Mouse (Mus musculus) neural tube, embryonic 14.5 days (tissue): ENCODE data around the gene Cdh23. TPM values are rescaled to one million over a fixed set of nuclear protein-coding genes. Genes with fewer than 3 reads are reported as not detected.

ENCODE experiments used
- ATAC-seq: fragments of 200-750 bp; cut with Nextera tagmentation; 2 replicates; pipeline ENCODE4 v1.8.0; 2017; ENCODE audit warnings: low read depth, mild to moderate bottlenecking, moderate TSS enrichment, moderate library complexity
- H3K27ac ChIP-seq: fragments of 300-500 bp; sonication (generic); 2 replicates; pipeline ENCODE4 v1.5.1; 2014; ENCODE audit warnings: low read depth, mild to moderate bottlenecking, control low read depth, low read length, moderate library complexity, mixed read lengths
- H3K27me3 ChIP-seq: fragments of 300-500 bp; sonication (generic); 2 replicates; pipeline ENCODE4 v1.6.1; 2014; ENCODE audit warnings: low read length; ENCODE audit not compliant: control insufficient read depth, insufficient read depth
- H3K36me3 ChIP-seq: fragments of 300-500 bp; sonication (generic); 2 replicates; pipeline ENCODE4 v1.6.1; 2014; ENCODE audit warnings: low read length, mixed read lengths; ENCODE audit not compliant: control insufficient read depth, insufficient read depth
- H3K4me1 ChIP-seq: fragments of 300-500 bp; sonication (generic); 2 replicates; pipeline ENCODE4 v1.6.1; 2014; ENCODE audit warnings: low read length; ENCODE audit not compliant: control insufficient read depth, insufficient read depth
- H3K4me2 ChIP-seq: fragments of 300-500 bp; sonication (generic); 2 replicates; pipeline ENCODE4 v1.6.1; 2014; ENCODE audit warnings: mild to moderate bottlenecking, low read depth, low read length, control low read depth
- H3K4me3 ChIP-seq: fragments of 300-500 bp; sonication (generic); 2 replicates; pipeline ENCODE4 v1.5.1; 2014; ENCODE audit warnings: low read depth, low read length, control low read depth, mixed read lengths
- H3K9ac ChIP-seq: fragments of 300-500 bp; sonication (generic); replicated peaks from 2 replicates; pipeline ENCODE4 v1.6.1; 2014; ENCODE audit warnings: low read depth, mild to moderate bottlenecking, control low read depth, low read length, mixed read lengths
- H3K9me3 ChIP-seq: fragments of 300-500 bp; sonication (generic); 2 replicates; pipeline ENCODE4 v1.6.1; 2016; ENCODE audit warnings: low read length; ENCODE audit not compliant: control insufficient read depth
- WGBS: fragments of 180-500 bp; shearing (Covaris S2); extraction: QIAGEN DNeasy Blood & Tissue Kit; methylation state at CpG from one replicate; pipeline ENCODE4 v1.1.7; 2014; 5-methylcytosine and 5-hydroxymethylcytosine counted together
- polyA plus RNA-seq: library from polyadenylated mRNA; unstranded; fragments of >200 nt; fragmentation: Nextera tagmentation; extraction: Ambion mirVana; gene quantifications from 2 replicates; pipeline ENCODE4 v1.2.1, GENCODE M21; 2014

The Cdh23 gene
- polyA plus RNA-seq, 1 experiment from 2014 or later = 15.4 TPM

GRCm38 (mm10) chr10:60351761-60352455, 344.4 kb downstream of the Cdh23 start:
- Histone ChIP-seq H3K27me3 (no peaks in the 10 kb centered on the region), H3K9ac (no peak overlapping the region), H3K4me1 (0 out of 2 replicates have a peak, but pooled peaks cover 10% of the 10 kb centered on the region), H3K4me3 (no peak overlapping the region), H3K36me3 (no peaks in the 10 kb centered on the region), H3K9me3 (no peaks in the 10 kb centered on the region), H3K27ac (peak overlapping the region; percentile 45; the same call in 1 of the 2 replicates), H3K4me2 (no peak overlapping the region)
- 32% methylated on average over 7 of the region's 7 CpGs for WGBS
- ATAC-seq = peak; percentile 44; the same call in 1 of the 2 replicates

- 8% methylated on average over 3 of the region's 3 CpGs for WGBS
- no peaks in the 10 kb centered on the region for H3K36me3 ChIP-seq
- no peak for ATAC-seq
- H3K4me1 ChIP-seq = peaks cover 15% of the 10 kb centered on the region
- no peaks in the 10 kb centered on the region for H3K9me3 ChIP-seq
- peaks cover 2% of the 10 kb centered on the region; the same call in 1 of the 2 replicates for H3K27me3 ChIP-seq
- 0 out of 2 replicates have a peak overlapping the region, but pooled peaks have one; percentile 44 for H3K27ac ChIP-seq
- no peak overlapping the region for H3K4me3 ChIP-seq
- no peak overlapping the region for H3K9ac ChIP-seq
- no peak overlapping the region for H3K4me2 ChIP-seq
Measured at GRCm38 (mm10) chr10:60351248-60351647, 345.0 kb downstream of the Cdh23 start.

GRCm38 (mm10) chr10:60350805-60351167, 345.5 kb downstream of the Cdh23 start:
- no peak for ATAC-seq
- WGBS = 55% methylated on average over 3 of the region's 3 CpGs
- H3K4me1 ChIP-seq = peaks cover 15% of the 10 kb centered on the region
- no peaks in the 10 kb centered on the region for H3K9me3 ChIP-seq
- H3K4me3 ChIP-seq = no peak overlapping the region
- no peak overlapping the region for H3K9ac ChIP-seq
- no peaks in the 10 kb centered on the region for H3K36me3 ChIP-seq
- no peak overlapping the region for H3K27ac ChIP-seq
- H3K4me2 ChIP-seq = no peak overlapping the region
- peaks cover 3% of the 10 kb centered on the region; the same call in 1 of the 2 replicates for H3K27me3 ChIP-seq

GRCm38 (mm10) chr10:60350077-60350804, 346.0 kb downstream of the Cdh23 start:
- Histone ChIP-seq H3K36me3 (no peaks in the 10 kb centered on the region), H3K27ac (no peak overlapping the region), H3K9me3 (no peaks in the 10 kb centered on the region), H3K4me3 (no peak overlapping the region), H3K4me1 (peaks cover 15% of the 10 kb centered on the region), H3K9ac (no peak overlapping the region), H3K4me2 (no peak overlapping the region), H3K27me3 (peaks cover 3% of the 10 kb centered on the region; the same call in 1 of the 2 replicates)
- ATAC-seq = no peak
- WGBS = 41% methylated on average over 5 of the region's 5 CpGs

GRCm38 (mm10) chr10:60349644-60350043, 346.6 kb downstream of the Cdh23 start:
- Histone ChIP-seq H3K9ac (no peak overlapping the region), H3K4me2 (no peak overlapping the region), H3K4me1 (peaks cover 15% of the 10 kb centered on the region), H3K36me3 (no peaks in the 10 kb centered on the region), H3K27me3 (peaks cover 3% of the 10 kb centered on the region; the same call in 1 of the 2 replicates), H3K27ac (no peak overlapping the region), H3K9me3 (no peaks in the 10 kb centered on the region), H3K4me3 (no peak overlapping the region)
- WGBS = 90% methylated on average over 5 of the region's 5 CpGs
- ATAC-seq = no peak

GRCm38 (mm10) chr10:60349056-60349455, 347.2 kb downstream of the Cdh23 start:
- Histone ChIP-seq H3K9ac (no peak overlapping the region), H3K36me3 (no peaks in the 10 kb centered on the region), H3K4me2 (no peak overlapping the region), H3K27me3 (peaks cover 3% of the 10 kb centered on the region; the same call in 1 of the 2 replicates), H3K4me3 (no peak overlapping the region), H3K9me3 (no peaks in the 10 kb centered on the region), H3K27ac (no peak overlapping the region), H3K4me1 (peaks cover 15% of the 10 kb centered on the region)
- WGBS = 40% methylated on average over 6 of the region's 6 CpGs
- ATAC-seq = no peak

GRCm38 (mm10) chr10:60347768-60348610, 348.3 kb downstream of the Cdh23 start:
- WGBS = 47% methylated on average over 9 of the region's 9 CpGs
- no peak overlapping the region for H3K9ac ChIP-seq
- no peak overlapping the region for H3K4me2 ChIP-seq
- no peak overlapping the region for H3K27ac ChIP-seq
- H3K4me1 ChIP-seq = peaks cover 15% of the 10 kb centered on the region
- no peak overlapping the region for H3K4me3 ChIP-seq
- no peaks in the 10 kb centered on the region for H3K9me3 ChIP-seq
- no peak for ATAC-seq
- H3K27me3 ChIP-seq = peaks cover 3% of the 10 kb centered on the region; the same call in 1 of the 2 replicates
- no peaks in the 10 kb centered on the region for H3K36me3 ChIP-seq

- Histone ChIP-seq H3K27ac (no peak within 1 kb of the TSS), H3K4me2 (peak within 1 kb of the TSS; percentile 25), H3K9ac (no peak within 1 kb of the TSS), H3K27me3 (peaks cover 3% of the 10 kb centered on the region; the same call in 1 of the 2 replicates), H3K4me1 (peaks cover 15% of the 10 kb centered on the region), H3K36me3 (no peaks in the 10 kb centered on the region), H3K4me3 (peak within 1 kb of the TSS; percentile 13), H3K9me3 (no peaks in the 10 kb centered on the region)
- WGBS = under 1% methylated on average over 37 of the region's 37 CpGs
- ATAC-seq = peak; percentile 36; the same call in 1 of the 2 replicates
Measured at GRCm38 (mm10) chr10:60346701-60347405, 349.4 kb downstream of the Cdh23 start, which contains the start of gene Vsir. Gene Vsir (plus strand): TSS chr10:60346851.
